Mouse (Mus musculus): ENCODE measurements around the gene Peli2.
A peak's percentile ranks its signal among the peaks of the same experiment; 100 is the strongest.

Gene Peli2

GRCm38 (mm10) chr14:48196804-48197203 is 76.2 kb downstream of the Peli2 start:
- no peak for DNase-seq

- no peak for DNase-seq
Measured at GRCm38 (mm10) chr14:48197287-48197686, 76.7 kb downstream of the Peli2 start.

GRCm38 (mm10) chr14:48198190-48198954 is 77.7 kb downstream of the Peli2 start:
- no peak for DNase-seq

GRCm38 (mm10) chr14:48198957-48199356 is 78.3 kb downstream of the Peli2 start:
- DNase-seq: peak; percentile 60

GRCm38 (mm10) chr14:48199506-48199905 is 78.9 kb downstream of the Peli2 start:
- DNase-seq: no peak

GRCm38 (mm10) chr14:48200291-48200690 is 79.7 kb downstream of the Peli2 start:
- no peak for DNase-seq

GRCm38 (mm10) chr14:48200788-48201187 is 80.2 kb downstream of the Peli2 start:
- DNase-seq: no peak

- no peak for DNase-seq
Measured at GRCm38 (mm10) chr14:48201403-48201802, 80.8 kb downstream of the Peli2 start.

- no peak for DNase-seq
Measured at GRCm38 (mm10) chr14:48202096-48203036, 81.7 kb downstream of the Peli2 start.

GRCm38 (mm10) chr14:48205044-48205443 is 84.4 kb downstream of the Peli2 start:
- DNase-seq: no peak

- DNase-seq: no peak
Measured at GRCm38 (mm10) chr14:48205635-48206034, 85.0 kb downstream of the Peli2 start.

GRCm38 (mm10) chr14:48207119-48207518 is 86.5 kb downstream of the Peli2 start:
- no peak for DNase-seq

- no peak for DNase-seq
Measured at GRCm38 (mm10) chr14:48207746-48208640, 87.4 kb downstream of the Peli2 start.

GRCm38 (mm10) chr14:48209436-48209835 is 88.8 kb downstream of the Peli2 start:
- DNase-seq: no peak

GRCm38 (mm10) chr14:48210089-48210488 is 89.5 kb downstream of the Peli2 start:
- peak; percentile 53 for DNase-seq

- DNase-seq: no peak
Measured at GRCm38 (mm10) chr14:48211526-48211925, 90.9 kb downstream of the Peli2 start.

- no peak for DNase-seq
Measured at GRCm38 (mm10) chr14:48212839-48213238, 92.2 kb downstream of the Peli2 start.

GRCm38 (mm10) chr14:48213593-48213992 is 93.0 kb downstream of the Peli2 start:
- DNase-seq: no peak

GRCm38 (mm10) chr14:48222051-48222450 is 101.4 kb downstream of the Peli2 start:
- DNase-seq: no peak

- no peak for DNase-seq
Measured at GRCm38 (mm10) chr14:48222684-48223083, 102.1 kb downstream of the Peli2 start.

GRCm38 (mm10) chr14:48224203-48224602 is 103.6 kb downstream of the Peli2 start:
- no peak for DNase-seq

- DNase-seq: peak; percentile 77
Measured at GRCm38 (mm10) chr14:48224861-48225300, 104.3 kb downstream of the Peli2 start.
